Mouse (Mus musculus) embryo, embryonic 10.5 days (tissue): ENCODE measurements at regions not wholly inside any gene's neighbourhood (a gene's known extent, or its start where the extent isn't known, plus 50 kb on each side); places are given as distances from the start of the nearest gene placed in this dataset.

Source experiments
- DNase-seq: peaks from one replicate; pipeline ENCODE4 v3.0.0-alpha.2; 2015; ENCODE audit warnings: low spot score

GRCm38 (mm10) chr15:7694037-7694436, 116.6 kb upstream of the Gdnf start:
- DNase-seq: no peak

GRCm38 (mm10) chr15:7697724-7698123, 112.9 kb upstream of the Gdnf start:
- peak; percentile 10 for DNase-seq

- no peak for DNase-seq
Measured at GRCm38 (mm10) chr15:7708836-7709235, 101.8 kb upstream of the Gdnf start.

- DNase-seq: no peak
Measured at GRCm38 (mm10) chr15:7714641-7715040, 96.0 kb upstream of the Gdnf start.

GRCm38 (mm10) chr15:7716188-7716587, 94.5 kb upstream of the Gdnf start:
- no peak for DNase-seq

- peak; percentile 19 for DNase-seq
Measured at GRCm38 (mm10) chr15:7723202-7723721, 87.4 kb upstream of the Gdnf start.

GRCm38 (mm10) chr15:7723770-7724169, 86.9 kb upstream of the Gdnf start:
- no peak for DNase-seq

GRCm38 (mm10) chr15:7725505-7725904, 85.1 kb upstream of the Gdnf start:
- DNase-seq: no peak

GRCm38 (mm10) chr15:7747586-7747985, 63.1 kb upstream of the Gdnf start:
- DNase-seq: no peak

GRCm38 (mm10) chr15:7750441-7750840, 60.2 kb upstream of the Gdnf start:
- DNase-seq: no peak
